Mouse (Mus musculus): ENCODE measurements around the gene Ppm1d. TPM values are rescaled to one million over a fixed set of nuclear protein-coding genes. Genes with fewer than 3 reads are reported as not detected.

Ppm1d gene
- polyA plus RNA-seq, 1 experiment from 2014 or later: 16.7 TPM

DNA sequence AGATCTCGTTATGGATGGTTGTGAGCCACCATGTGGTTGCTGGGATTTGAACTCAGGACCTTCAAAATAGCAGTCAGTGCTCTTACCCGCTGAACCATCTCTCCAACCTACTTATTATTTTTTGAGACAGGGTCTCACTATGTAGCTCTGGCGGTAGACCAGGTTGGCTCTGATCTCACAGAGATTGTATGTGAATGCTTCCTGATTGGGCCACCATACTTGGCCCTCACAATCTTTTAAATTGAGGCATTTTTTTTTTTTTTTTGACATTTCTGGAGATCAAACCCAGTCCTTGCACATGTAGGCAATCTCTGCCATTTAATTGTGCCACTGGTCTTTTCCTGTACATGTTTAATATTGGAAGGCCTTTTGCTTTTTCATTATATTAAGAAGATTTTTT lies 17.7 kb downstream of the Ppm1d start:
- POLR2A ChIA-PET: no interaction called here
- CTCF ChIA-PET: no interaction called here

DNA sequence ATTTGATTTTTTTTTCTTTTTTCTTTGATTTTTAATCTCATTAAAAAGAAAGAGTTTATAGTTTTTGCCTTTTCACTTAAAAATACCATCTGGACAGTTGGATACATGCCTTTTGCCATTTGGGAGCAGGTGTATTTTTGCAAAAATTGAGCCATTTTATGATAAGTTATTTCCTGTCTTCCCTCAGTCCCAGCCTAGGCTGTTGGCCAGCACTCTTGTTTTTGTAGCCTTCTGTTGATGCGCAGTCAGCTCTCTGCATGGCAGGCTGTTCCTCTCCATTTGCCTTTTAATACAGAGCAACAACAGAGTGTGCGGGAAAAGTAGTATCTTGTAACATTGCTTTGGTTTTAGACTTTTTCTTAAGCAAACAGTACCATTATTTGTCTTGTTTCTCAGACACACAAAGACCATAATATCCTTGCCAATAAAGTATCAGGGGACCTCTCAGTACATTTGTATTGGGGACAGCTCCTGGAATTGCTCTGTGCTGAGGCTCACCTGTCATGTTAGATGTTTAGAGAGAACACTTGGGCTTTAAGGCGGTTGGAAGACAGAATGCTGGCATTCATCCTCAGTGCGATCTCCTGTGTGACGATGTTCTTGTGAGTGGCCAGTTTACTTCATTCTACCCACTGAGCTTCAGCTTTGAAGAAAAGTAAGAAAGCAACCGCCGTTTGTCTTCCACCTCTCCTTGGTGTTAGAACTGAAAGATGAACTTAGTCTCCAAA lies 18.3 kb downstream of the Ppm1d start:
- CTCF ChIA-PET: interaction anchor here (1.0 kb wide), 2 partner anchors 10 to 58 kb away, joined by 3 read pairs; no protein-coding TSS in a partner anchor
- in situ Hi-C loops (cut with MboI; ENCODE audit: low pct_unique_long_range_greater_than_20kb): no loop called here
- no peak for DNase-seq (ENCODE audit: low read depth, low spot score)

More for the DNA sequence above, 17.7 kb downstream of the Ppm1d start:
- no peak for ATAC-seq
- H3K27me3 ChIP-seq: no peaks in the 10 kb centered on the region
- in situ Hi-C loops (cut with MboI; ENCODE audit: low pct_unique_long_range_greater_than_20kb): no loop called here
- peak; percentile 35 for TF ChIP-seq CTCF (IDR thresholded peaks at IDR 0.05)
- no peak for DNase-seq (ENCODE audit: low read depth, low spot score)

DNA sequence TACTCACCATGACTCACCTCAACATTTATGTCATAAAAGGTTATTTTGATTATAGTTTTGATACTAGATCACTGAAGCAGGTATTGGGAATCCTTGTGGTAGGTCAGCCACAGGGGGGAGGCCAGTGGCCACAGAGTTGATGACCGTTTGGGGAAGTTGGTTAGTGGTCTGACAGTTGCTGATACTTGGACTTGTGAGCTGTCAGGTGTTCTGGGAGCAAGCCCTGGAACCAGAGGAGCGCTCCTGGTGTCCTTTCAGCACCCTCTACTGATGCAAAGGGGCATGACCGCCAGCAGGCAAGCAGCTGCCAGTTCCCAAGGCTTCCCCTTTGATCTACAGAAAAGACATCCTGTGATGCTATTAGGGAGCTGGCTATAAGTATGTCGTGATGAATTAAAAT lies 23.7 kb downstream of the Ppm1d start:
- ATAC-seq: no peak
- TF ChIP-seq CTCF (IDR thresholded peaks at IDR 0.05): peak; percentile 86
- CTCF ChIA-PET: interaction anchor here (0.9 to 2.5 kb wide), 7 partner anchors 17 to 150 kb away, joined by 3 to 8 read pairs (median 5); no protein-coding TSS in a partner anchor
- DNase-seq (ENCODE audit: low read depth, low spot score): no peak
- no peaks in the 10 kb centered on the region for H3K27me3 ChIP-seq
- POLR2A ChIA-PET: interaction anchor here (0.9 to 1.1 kb wide), 2 partner anchors 58 to 60 kb away, joined by 3 read pairs; no protein-coding TSS in a partner anchor
- in situ Hi-C loops (cut with MboI; ENCODE audit: low pct_unique_long_range_greater_than_20kb): loop anchor here (5.0 kb wide), 1 partner anchor 52 kb away; no protein-coding TSS in a partner anchor

More for the DNA sequence above, 18.3 kb downstream of the Ppm1d start:
- ATAC-seq: no peak
- TF ChIP-seq CTCF (IDR thresholded peaks at IDR 0.05): no peak
- no peaks in the 10 kb centered on the region for H3K27me3 ChIP-seq
- POLR2A ChIA-PET: no interaction called here

DNA sequence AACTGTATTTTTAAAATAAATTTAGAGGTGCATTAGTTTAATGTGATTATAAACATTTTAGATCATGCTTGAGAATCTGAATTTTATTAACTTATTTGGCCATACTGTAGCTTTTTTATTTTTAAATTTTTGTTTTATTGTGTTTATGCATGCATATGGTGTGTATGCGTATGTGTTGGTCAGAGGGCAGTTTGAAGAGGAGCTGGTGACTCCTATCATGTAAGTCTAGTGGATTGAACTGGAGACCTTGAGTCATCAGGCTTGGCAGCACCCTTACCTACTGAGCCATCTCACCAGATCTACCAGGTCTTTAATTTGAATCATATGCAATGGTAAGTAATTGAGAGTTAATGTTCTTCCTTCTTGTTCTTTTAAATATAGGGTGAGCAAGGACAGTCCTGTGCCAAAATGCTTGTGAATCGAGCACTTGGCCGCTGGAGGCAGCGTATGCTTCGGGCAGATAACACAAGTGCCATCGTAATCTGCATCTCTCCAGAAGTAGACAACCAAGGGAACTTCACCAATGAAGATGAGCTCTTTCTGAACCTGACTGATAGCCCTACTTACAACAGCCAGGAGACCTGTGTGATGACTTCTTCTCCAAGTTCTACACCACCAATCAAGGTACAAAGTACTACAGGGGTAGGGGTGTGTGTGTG lies 28.3 kb downstream of the Ppm1d start:
- ATAC-seq: no peak
- in situ Hi-C loops (cut with MboI; ENCODE audit: low pct_unique_long_range_greater_than_20kb): loop anchor here (5.0 kb wide), 1 partner anchor 57 kb away; no protein-coding TSS in a partner anchor
- H3K27me3 ChIP-seq: no peaks in the 10 kb centered on the region
- ChIA-PET POLR2A (interaction anchor here (0.7 kb wide), 1 partner anchor 86 kb away, joined by 4 read pairs; no protein-coding TSS in a partner anchor), CTCF (interaction anchor here (1.1 to 1.4 kb wide), 2 partner anchors 10 to 25 kb away, joined by 3 read pairs; no protein-coding TSS in a partner anchor)
- DNase-seq (ENCODE audit: low read depth, low spot score): no peak
- TF ChIP-seq CTCF (IDR thresholded peaks at IDR 0.05): peak; percentile 10

DNA sequence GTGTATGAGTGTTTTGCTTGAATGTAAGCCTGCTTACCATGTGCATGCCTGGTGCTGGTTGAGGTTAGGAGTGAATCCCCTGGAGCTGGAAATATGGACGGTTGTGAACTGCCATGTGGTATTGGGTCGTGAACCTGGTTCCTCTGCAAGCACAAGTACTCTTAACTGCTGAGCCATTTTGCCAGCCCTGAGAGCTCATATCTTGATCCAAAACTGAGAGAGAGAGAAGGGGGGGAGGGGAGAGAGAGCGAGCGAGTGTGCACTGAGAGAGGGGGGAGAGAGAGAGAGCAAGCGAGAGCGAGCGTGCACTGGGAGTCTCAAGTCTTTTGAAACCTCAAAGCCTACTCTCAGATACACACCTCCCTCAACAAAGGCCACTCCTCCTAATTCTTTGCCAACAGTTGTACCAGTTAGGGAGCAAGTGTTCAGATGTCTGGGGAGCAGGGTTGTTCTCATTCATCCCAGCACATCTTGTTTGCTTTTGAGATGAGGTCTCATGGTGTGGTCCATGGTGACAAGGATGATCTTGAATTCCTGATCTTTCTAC lies 29.1 kb downstream of the Ppm1d start:
- TF ChIP-seq CTCF (IDR thresholded peaks at IDR 0.05): no peak

DNA sequence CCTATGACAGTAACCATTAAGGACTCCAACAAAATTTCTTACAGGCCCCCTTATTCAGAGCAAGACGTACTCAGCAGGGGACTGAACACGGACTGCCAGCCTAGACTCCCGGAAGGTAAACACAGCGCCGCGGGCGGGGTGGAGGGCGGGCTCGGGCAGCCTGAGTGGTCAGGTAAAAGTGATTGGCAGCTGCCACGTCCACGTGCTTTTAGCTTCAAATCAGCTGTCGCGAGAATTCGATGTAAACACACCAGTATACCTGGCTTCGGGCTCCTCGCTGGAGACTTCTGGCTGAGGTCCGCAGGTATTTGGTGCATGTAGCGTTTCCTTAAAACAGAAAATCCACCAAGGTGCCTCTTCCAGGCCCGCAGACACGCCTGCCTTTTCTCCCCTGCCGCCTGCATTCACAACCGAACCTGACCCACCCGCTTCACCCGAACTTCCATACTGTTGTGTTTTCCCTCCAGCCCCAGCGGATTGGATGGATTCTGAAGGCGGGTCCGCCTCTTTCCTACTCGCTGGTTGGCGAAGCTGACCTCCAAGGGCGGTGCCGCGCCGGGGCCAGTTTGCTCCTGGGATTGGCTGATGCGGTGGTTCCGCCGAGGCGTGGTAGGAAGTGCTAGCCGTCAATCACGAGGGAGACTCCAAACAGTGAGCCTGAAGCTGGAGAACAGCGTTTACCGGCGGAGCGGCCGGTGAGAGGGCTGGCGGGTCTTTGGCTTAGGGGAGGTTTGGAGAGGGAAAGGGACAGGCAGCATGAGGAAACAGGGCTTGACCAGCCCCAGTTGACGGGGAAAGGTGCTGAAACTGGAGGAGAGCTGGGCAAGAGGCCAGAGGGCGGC lies 41.7 kb downstream of the Ppm1d start, which contains the start of gene Bcas3:
Gene Bcas3 (plus strand): TSS at position 629 of the 842 bp plus-strand sequence.
- in situ Hi-C loops (cut with MboI; ENCODE audit: low pct_unique_long_range_greater_than_20kb): loop anchor here (5.0 kb wide), 1 partner anchor 180 kb away; the partner anchor contains the start of gene 1700125H20Rik

More for the DNA sequence above, 29.1 kb downstream of the Ppm1d start:
- POLR2A ChIA-PET: interaction anchor here (0.7 kb wide), 1 partner anchor 910 kb away, joined by 5 read pairs; no protein-coding TSS in a partner anchor
- DNase-seq (ENCODE audit: low read depth, low spot score) (no peak), ATAC-seq (no peak)
- no peaks in the 10 kb centered on the region for H3K27me3 ChIP-seq
- in situ Hi-C loops (cut with MboI; ENCODE audit: low pct_unique_long_range_greater_than_20kb): no loop called here
- CTCF ChIA-PET: interaction anchor here (1.1 to 1.4 kb wide), 2 partner anchors 10 to 26 kb away, joined by 3 read pairs; no protein-coding TSS in a partner anchor

DNA sequence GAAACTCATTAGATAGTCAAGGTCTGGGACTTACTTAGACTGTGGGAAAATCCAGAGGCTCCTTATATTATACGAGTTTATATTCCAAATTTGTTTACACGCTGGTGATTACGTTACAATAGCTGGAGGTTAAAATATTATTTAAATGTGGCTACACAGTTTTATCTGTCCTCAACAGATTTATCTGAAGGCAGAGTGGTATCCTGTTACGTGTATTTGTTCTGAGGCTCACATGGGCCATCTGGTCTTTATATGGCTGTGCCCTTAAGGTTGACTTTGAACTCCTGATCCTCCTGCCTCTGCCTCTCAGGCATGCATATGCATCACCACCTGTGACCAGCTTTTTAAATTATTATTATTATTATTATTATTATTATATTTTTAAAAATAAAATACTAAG lies 42.8 kb downstream of the Ppm1d start:
- DNase-seq (ENCODE audit: low read depth, low spot score) (no peak), ATAC-seq (no peak)
- no peaks in the 10 kb centered on the region for H3K27me3 ChIP-seq
- ChIA-PET CTCF (interaction anchor here (1.2 to 1.5 kb wide), 3 partner anchors 9 to 184 kb away, joined by 4 to 6 read pairs (median 5); no protein-coding TSS in a partner anchor), POLR2A (interaction anchor here (1.1 kb wide), 1 partner anchor 9 kb away, joined by 3 read pairs; no protein-coding TSS in a partner anchor)
- in situ Hi-C loops (cut with MboI; ENCODE audit: low pct_unique_long_range_greater_than_20kb): loop anchor here (5.0 kb wide), 1 partner anchor 182 kb away; the partner anchor contains the start of gene 1700125H20Rik
- TF ChIP-seq CTCF (IDR thresholded peaks at IDR 0.05): no peak

More for the DNA sequence above, 41.7 kb downstream of the Ppm1d start, which contains the start of gene Bcas3:
- TF ChIP-seq CTCF (IDR thresholded peaks at IDR 0.05): no peak
- POLR2A ChIA-PET: interaction anchor here (1.1 kb wide), 1 partner anchor 10 kb away, joined by 3 read pairs; no protein-coding TSS in a partner anchor
- ATAC-seq (peak; percentile 98), DNase-seq (ENCODE audit: low read depth, low spot score) (peak; percentile 89)
- no peaks in the 10 kb centered on the region for H3K27me3 ChIP-seq
- CTCF ChIA-PET: interaction anchor here (1.2 to 1.6 kb wide), 4 partner anchors 10 to 183 kb away, joined by 4 to 6 read pairs (median 4); no protein-coding TSS in a partner anchor

DNA sequence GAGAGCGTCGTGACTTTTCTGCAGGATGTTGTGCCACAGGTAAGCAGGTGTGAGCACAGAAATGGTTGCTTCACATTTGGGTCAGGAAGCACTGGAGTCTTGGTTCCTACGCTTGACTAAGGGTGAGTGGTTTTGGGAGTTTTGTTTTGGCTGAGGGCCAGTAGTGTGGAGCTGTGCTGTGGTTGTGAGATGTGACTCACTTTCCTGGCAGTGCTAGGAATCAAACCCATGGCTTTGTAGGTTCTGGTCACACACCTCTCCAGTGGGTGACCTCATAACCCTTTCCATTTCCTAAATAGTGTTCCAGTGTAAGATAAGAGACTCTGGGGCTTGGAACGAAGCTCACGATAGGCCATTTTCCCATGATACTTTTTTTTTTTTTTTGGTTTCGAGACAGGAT lies 48.6 kb downstream of the Ppm1d start:
- no peak for DNase-seq (ENCODE audit: low read depth, low spot score)
- TF ChIP-seq CTCF (IDR thresholded peaks at IDR 0.05): no peak
- in situ Hi-C loops (cut with MboI; ENCODE audit: low pct_unique_long_range_greater_than_20kb): no loop called here
- ATAC-seq: no peak
- CTCF ChIA-PET: no interaction called here
- POLR2A ChIA-PET: no interaction called here
- no peaks in the 10 kb centered on the region for H3K27me3 ChIP-seq

DNA sequence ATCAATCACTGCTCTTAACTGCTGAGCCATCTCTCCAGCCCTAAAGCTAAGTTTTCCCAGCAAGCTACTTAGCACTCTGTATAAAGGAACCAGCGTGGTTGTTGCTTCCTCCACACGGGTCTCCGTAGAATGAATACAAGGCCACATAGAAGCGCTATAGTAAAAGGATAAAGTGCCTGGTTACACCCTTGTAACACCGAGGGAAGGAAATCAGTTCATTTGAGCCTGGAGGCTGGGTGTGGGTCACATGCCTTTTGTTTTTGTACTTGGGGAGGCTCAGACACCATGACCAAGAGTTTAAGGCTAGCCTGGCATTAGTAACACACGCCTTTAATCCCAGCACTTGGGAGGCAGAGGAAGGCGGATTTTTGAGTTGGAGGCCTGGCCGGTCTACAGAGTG lies 50.6 kb downstream of the Ppm1d start:
- TF ChIP-seq CTCF (IDR thresholded peaks at IDR 0.05): no peak
- CTCF ChIA-PET: no interaction called here
- POLR2A ChIA-PET: no interaction called here
- no peaks in the 10 kb centered on the region for H3K27me3 ChIP-seq
- ATAC-seq (no peak), DNase-seq (ENCODE audit: low read depth, low spot score) (no peak)
- in situ Hi-C loops (cut with MboI; ENCODE audit: low pct_unique_long_range_greater_than_20kb): no loop called here

All from Patski (cell line).